Mouse (Mus musculus) spleen, adult 2 months (tissue): ENCODE data around the gene Ifit1bl2.

Experiments used
- CTCF ChIP-seq: fragments of 200-500 bp; IDR thresholded peaks from 2 replicates; pipeline ENCODE4 v1.5.1; 2011; ENCODE audit warnings: mild to moderate bottlenecking, inconsistent platforms; ENCODE audit not compliant: insufficient read depth, insufficient read length, insufficient replicate concordance; ENCODE audit errors: extremely low read depth
- POLR2A ChIP-seq: fragments of 200-500 bp; IDR thresholded peaks from 2 replicates; pipeline ENCODE4 v1.6.1; 2011; ENCODE audit warnings: low read depth, low read length, inconsistent platforms

DNA sequence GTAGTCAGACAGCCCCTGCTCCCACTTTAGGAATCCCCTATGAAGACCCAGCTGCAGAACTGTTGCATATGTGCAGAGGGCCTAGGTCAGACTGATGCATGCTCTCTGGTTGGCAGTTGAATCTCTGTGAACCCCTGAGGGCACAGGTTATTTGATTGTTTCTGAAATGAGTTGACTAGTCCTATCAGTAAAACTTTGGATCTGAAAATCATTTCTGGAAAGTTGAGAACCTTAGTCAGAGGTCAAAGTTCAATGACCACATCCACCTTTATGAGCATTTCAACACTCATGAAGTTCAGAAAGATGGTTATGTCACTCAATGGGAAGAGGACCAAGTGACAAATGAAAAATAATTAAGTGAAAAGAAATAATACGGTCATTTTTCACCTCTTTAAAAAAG is 45.0 kb upstream of the Ifit1bl2 start:
- no peak for TF ChIP-seq CTCF
- TF ChIP-seq POLR2A: no peak
